8 mouse cellular contexts compared by ENCODE assay signal in the genomic region with DNA sequence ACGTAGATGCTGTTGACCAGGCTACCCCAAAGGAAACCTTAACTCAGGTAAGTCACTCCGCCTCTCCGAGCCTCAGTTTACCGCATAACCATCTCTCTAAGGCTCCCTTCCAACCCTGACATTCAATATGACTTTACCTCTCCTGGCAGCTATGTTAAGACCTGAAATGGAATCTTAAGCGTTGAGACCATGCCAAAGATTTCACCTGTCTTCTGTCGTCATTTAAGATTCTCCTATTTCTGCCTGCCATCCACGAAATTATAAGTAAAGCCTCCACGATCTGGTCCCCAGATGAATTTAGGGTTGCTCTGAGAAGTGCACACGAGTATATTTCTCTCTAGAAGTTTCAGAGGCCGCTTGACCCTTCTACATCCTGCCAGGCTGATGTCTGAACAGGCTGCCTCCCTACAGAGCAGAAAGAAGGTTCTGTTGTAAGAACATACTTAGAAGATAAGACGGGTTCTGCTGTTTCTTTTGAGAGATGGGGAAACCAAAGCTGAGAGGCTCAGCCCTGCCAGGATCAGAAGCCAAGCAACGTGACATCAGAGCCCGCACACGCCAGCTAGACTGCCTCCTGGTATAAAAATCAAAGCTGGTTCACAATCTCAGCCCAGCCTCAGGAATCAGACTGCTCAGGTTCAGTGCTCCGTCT. TPM values are rescaled to one million over a fixed set of nuclear protein-coding genes. Genes with fewer than 3 reads are reported as not detected.
DNase-seq lines count a peak whose midpoint lies in the region; ATAC-seq and TF ChIP-seq lines count a peak whose summit lies in the region.

No protein-coding gene starts in this region.

- H3K4me1 ChIP-seq in ES-E14 (ENCODE audit: control insufficient read depth in 2 of 2, insufficient read depth in 2 of 2, low read length in 2 of 2, poor library complexity in 1 of 2), result no peaks in the 10 kb centered on the region
- H3K4me1 ChIP-seq in embryonic facial prominence, embryonic 15.5 days, result peaks cover 12% of the 10 kb centered on the region
- H3K4me1 ChIP-seq in intestine, embryonic 15.5 days (replicated peaks), result peaks cover 6% of the 10 kb centered on the region; the same call in 1 of the 2 replicates

- no peak overlapping the region; the same call in 1 of the 2 replicates for H3K9ac ChIP-seq in ES-E14 (ENCODE audit: insufficient read depth, low read depth, low read length, poor library complexity, severe bottlenecking)
- no peak overlapping the region for H3K9ac ChIP-seq in embryonic facial prominence, embryonic 15.5 days
- no peak overlapping the region for H3K9ac ChIP-seq in intestine, embryonic 15.5 days

- WGBS in embryonic facial prominence, embryonic 15.5 days, result 9% methylated on average over 14 of the region's 15 CpGs
- WGBS in intestine, embryonic 15.5 days, result 17% methylated on average over 15 of the region's 15 CpGs

- H3K4me3 ChIP-seq in ES-E14 (ENCODE audit: insufficient read depth in 1 of 2, low read depth in 1 of 2, low read length in 2 of 2, poor library complexity in 1 of 2, severe bottlenecking in 1 of 2), result peak overlapping the region; percentile 46 to 60
- H3K4me3 ChIP-seq in embryonic facial prominence, embryonic 15.5 days (replicated peaks), result peak overlapping the region; percentile 94
- peak overlapping the region; percentile 95 for H3K4me3 ChIP-seq in intestine, embryonic 15.5 days (replicated peaks)

- H3K9me3 ChIP-seq in ES-E14 (ENCODE audit: control insufficient read depth, insufficient read depth, low read depth, low read length), result no peaks in the 10 kb centered on the region
- no peaks in the 10 kb centered on the region for H3K9me3 ChIP-seq in embryonic facial prominence, embryonic 15.5 days (replicated peaks)
- H3K9me3 ChIP-seq in intestine, embryonic 15.5 days, result no peaks in the 10 kb centered on the region

- no peak for ATAC-seq in embryonic facial prominence, embryonic 15.5 days (ENCODE audit: insufficient number of reproducible peaks, low FRiP score, low TSS enrichment, low read depth)
- no peak for ATAC-seq in intestine, embryonic 15.5 days

- peak overlapping the region; percentile 93 for H3K4me2 ChIP-seq in embryonic facial prominence, embryonic 15.5 days (replicated peaks)
- peak overlapping the region; percentile 98 for H3K4me2 ChIP-seq in intestine, embryonic 15.5 days (replicated peaks)

- peak; percentile 18 for DNase-seq in gastrocnemius, postnatal 14 days
- DNase-seq in gastrocnemius, postnatal 36 days, result no peak
- DNase-seq in ES-E14 (ENCODE audit: low read depth, low spot score), result no peak
- DNase-seq in naive thymus-derived CD4-positive, alpha-beta T cell, adult 2 months (ENCODE audit: low read depth), result peak; percentile 73
- no peak for DNase-seq in frontal cortex, adult 2 months (ENCODE audit: extremely low spot score in 1 of 2, low spot score in 1 of 2)
- DNase-seq in right cerebral cortex, adult 2 months (ENCODE audit: low spot score in 2 of 2), result no peak

- H3K27ac ChIP-seq in ES-E14 (ENCODE audit: insufficient read depth, low read depth, low read length, poor library complexity, severe bottlenecking), result no peak overlapping the region
- H3K27ac ChIP-seq in embryonic facial prominence, embryonic 15.5 days (replicated peaks), result no peak overlapping the region
- no peak overlapping the region for H3K27ac ChIP-seq in intestine, embryonic 15.5 days

- intact Hi-C loops in gastrocnemius, postnatal 14 days (cut with DNase I; ENCODE audit: low total_unique reads), result no loop called here
- intact Hi-C loops in gastrocnemius, postnatal 36 days (cut with DNase I), result no loop called here

- no peaks in the 10 kb centered on the region for H3K27me3 ChIP-seq in embryonic facial prominence, embryonic 15.5 days
- H3K27me3 ChIP-seq in intestine, embryonic 15.5 days (replicated peaks), result no peaks in the 10 kb centered on the region

- no peaks in the 10 kb centered on the region for H3K36me3 ChIP-seq in ES-E14 (ENCODE audit: control insufficient read depth, insufficient read depth, low read length, poor library complexity, severe bottlenecking)
- no peaks in the 10 kb centered on the region for H3K36me3 ChIP-seq in embryonic facial prominence, embryonic 15.5 days
- no peaks in the 10 kb centered on the region for H3K36me3 ChIP-seq in intestine, embryonic 15.5 days

- in situ Hi-C loops in ES-E14 (cut with MboI; ENCODE audit: low sequenced_read_pairs in 2 of 2, unreplicated experiment in 2 of 2), result no loop called here

TF ChIP-seq in ES-E14, 5 proteins besides CTCF, POLR2A, EP300 and RAD21:
- no peak for TF ChIP-seq HCFC1 (IDR thresholded peaks at IDR 0.05; ENCODE audit: borderline replicate concordance, insufficient read depth, low read length)
- no peak for TF ChIP-seq MAFK (IDR thresholded peaks at IDR 0.05; ENCODE audit: insufficient read depth, low read depth, low read length)
- no peak for TF ChIP-seq CHD2 (IDR thresholded peaks at IDR 0.05; ENCODE audit: low read depth, low read length)
- TF ChIP-seq ZNF384 (IDR thresholded peaks at IDR 0.05; ENCODE audit: low read depth, low read length), result no peak

RNA-seq across cellular contexts. Expression of a gene that starts 24.8 kb away (rescaled TPM):
- under 1 TPM in 1 of 2 experiments, not detected in 1; 0.14 TPM for total RNA-seq in gastrocnemius, postnatal 14 days (2021)
- not detected for total RNA-seq in gastrocnemius, postnatal 36 days (2021)
- 0.11 TPM in 1 of 2 replicates, not detected in the other for total RNA-seq in ES-E14 (2012; rRNA removed)
- polyA plus RNA-seq in embryonic facial prominence, embryonic 15.5 days (2015; fragmentation: Nextera tagmentation; extraction: Ambion mirVana), result 0.09 and 0.13 TPM in 2 replicates
- polyA plus RNA-seq in intestine, embryonic 15.5 days (2015; fragmentation: Nextera tagmentation; extraction: Ambion mirVana), result 0.08 and 0.16 TPM in 2 replicates
- 0.06 TPM in 1 of 2 replicates, not detected in the other for polyA plus RNA-seq in frontal cortex, adult 2 months (2012; rRNA removed)

RNA-seq across cellular contexts. Expression of a gene that starts 25.4 kb away (rescaled TPM):
- 10 to 100 TPM; 63.2 to 71.7 TPM for total RNA-seq in gastrocnemius, postnatal 14 days (2021)
- 10 to 100 TPM; 92.0 to 92.7 TPM for total RNA-seq in gastrocnemius, postnatal 36 days (2021)
- total RNA-seq in ES-E14 (2012; rRNA removed), result 16.3 and 19.5 TPM in 2 replicates
- 58.0 and 58.2 TPM in 2 replicates for polyA plus RNA-seq in embryonic facial prominence, embryonic 15.5 days (2015; fragmentation: Nextera tagmentation; extraction: Ambion mirVana)
- 50.0 and 54.2 TPM in 2 replicates for polyA plus RNA-seq in intestine, embryonic 15.5 days (2015; fragmentation: Nextera tagmentation; extraction: Ambion mirVana)
- 29.1 and 29.3 TPM in 2 replicates for polyA plus RNA-seq in frontal cortex, adult 2 months (2012; rRNA removed)

Comparison
In these comparisons a context has a peak if more than half of its experiments do, and no peak if none do; other contexts are left out.
1. DNase-seq: peak in gastrocnemius, postnatal 14 days (single experiment) and naive thymus-derived CD4-positive, alpha-beta T cell, adult 2 months (single experiment); none in gastrocnemius, postnatal 36 days (0 of 2), ES-E14 (single experiment), frontal cortex, adult 2 months (0 of 2) and right cerebral cortex, adult 2 months (0 of 2).
2. Peak in every context shown above with its lines, with median percentiles within 50 percentile points of each other: H3K4me3 ChIP-seq.